Mouse (Mus musculus): ENCODE measurements at regions not wholly inside any gene's neighbourhood (a gene's known extent, or its start where the extent isn't known, plus 50 kb on each side); places are given as distances from the start of the nearest gene placed in this dataset.

DNA sequence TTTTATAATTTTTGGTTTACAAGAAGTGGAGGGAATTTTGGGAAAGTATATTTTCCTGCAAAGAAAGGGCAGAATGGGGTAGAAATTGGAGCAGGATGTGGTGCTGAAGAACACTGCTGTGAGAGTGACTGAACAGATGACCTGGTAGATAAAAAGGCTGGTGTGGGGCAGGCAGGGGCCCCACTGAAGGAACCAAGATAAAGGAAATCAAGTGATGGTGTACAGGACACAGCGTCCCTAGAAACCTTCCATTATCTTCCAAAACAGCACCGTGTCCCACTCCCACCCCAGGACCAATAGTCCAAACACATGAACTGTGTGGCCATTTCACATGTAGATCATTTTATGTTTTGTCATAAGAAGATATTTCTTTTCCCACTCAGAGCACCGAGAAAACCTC is 224.2 kb downstream of the Pmp22 start:
- Histone ChIP-seq H3K9ac (ENCODE audit: low read depth, low read length) (no peak overlapping the region), H3K9me3 (replicated peaks; ENCODE audit: control insufficient read depth, low read length) (no peaks in the 10 kb centered on the region), H3K4me2 (no peak overlapping the region), H3K36me3 (ENCODE audit: control insufficient read depth, insufficient read depth, low read length) (no peaks in the 10 kb centered on the region), H3K4me1 (ENCODE audit: control insufficient read depth, insufficient read depth, low read length) (0 out of 2 replicates have a peak, but pooled peaks cover 3% of the 10 kb centered on the region), H3K27ac (ENCODE audit: low read depth, low read length) (no peak overlapping the region), H3K4me3 (ENCODE audit: low read depth, low read length) (no peak overlapping the region), H3K27me3 (ENCODE audit: control insufficient read depth, insufficient read depth, low read length) (no peaks in the 10 kb centered on the region)
- ATAC-seq (replicated peaks; ENCODE audit: insufficient number of reproducible peaks, low FRiP score, low TSS enrichment), result no peak
- 37% methylated on average over 3 of the region's 3 CpGs for WGBS (ENCODE audit: insufficient replicate concordance)

DNA sequence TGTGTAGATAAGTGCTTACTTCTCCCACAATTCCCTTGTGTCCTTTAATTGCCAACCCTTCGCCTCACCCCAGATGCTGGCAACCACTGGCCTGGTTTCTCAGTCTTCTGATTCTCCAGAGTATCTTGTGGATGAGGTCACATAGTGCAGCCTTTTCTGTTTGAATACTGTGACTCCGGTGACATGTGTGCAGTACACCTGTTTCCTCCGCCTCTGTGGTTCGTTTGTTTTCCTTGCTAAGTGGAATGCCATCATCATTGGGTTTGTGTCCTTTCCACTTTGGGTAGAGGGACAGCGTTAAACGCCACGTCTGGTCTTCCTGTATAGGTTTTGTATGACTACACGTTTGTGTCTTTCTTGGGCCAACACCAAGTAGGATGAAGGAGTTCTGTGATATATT is 224.9 kb downstream of the Pmp22 start:
- WGBS (ENCODE audit: insufficient replicate concordance), result 82% methylated on average over 8 of the region's 8 CpGs
- no peak for ATAC-seq (replicated peaks; ENCODE audit: insufficient number of reproducible peaks, low FRiP score, low TSS enrichment)
- no peak overlapping the region for H3K4me2 ChIP-seq

DNA sequence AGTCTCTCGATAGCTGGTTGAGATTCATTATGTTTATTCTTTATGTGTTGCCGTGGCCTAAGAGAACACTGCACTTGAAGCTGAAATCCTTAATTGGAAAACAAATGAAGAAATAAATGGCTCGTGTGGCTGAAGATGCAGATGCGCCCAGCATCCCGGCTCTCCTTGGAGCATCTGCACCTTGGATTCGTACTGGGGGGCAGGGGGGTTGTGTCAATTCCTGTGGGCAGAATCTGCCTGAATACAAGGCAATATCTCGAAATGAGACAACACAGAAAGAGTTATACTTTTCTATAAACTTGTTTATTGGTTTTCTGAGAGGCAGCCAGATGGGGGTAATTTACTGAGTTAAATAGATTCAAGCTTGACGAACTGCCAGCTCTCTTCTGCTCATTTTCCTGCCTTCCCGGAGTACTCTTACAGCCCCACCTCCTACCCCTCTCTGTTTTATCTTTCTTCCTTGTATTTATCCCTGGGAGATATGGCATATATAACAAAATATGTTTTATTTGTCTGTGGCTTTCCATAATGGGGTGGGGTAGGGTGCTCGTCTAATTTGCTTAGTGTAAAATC is 229.1 kb downstream of the Pmp22 start:
- no peak overlapping the region for H3K9ac ChIP-seq (ENCODE audit: low read depth, low read length)
- 79% methylated on average over 10 of the region's 10 CpGs for WGBS (ENCODE audit: insufficient replicate concordance)
- no peak overlapping the region for H3K27ac ChIP-seq (ENCODE audit: low read depth, low read length)
- no peak overlapping the region for H3K4me2 ChIP-seq
- no peak overlapping the region for H3K4me3 ChIP-seq (ENCODE audit: low read depth, low read length)
- no peaks in the 10 kb centered on the region for H3K9me3 ChIP-seq (replicated peaks; ENCODE audit: control insufficient read depth, low read length)
- H3K4me1 ChIP-seq (ENCODE audit: control insufficient read depth, insufficient read depth, low read length), result no peaks in the 10 kb centered on the region
- no peak for ATAC-seq (replicated peaks; ENCODE audit: insufficient number of reproducible peaks, low FRiP score, low TSS enrichment)
- H3K27me3 ChIP-seq (ENCODE audit: control insufficient read depth, insufficient read depth, low read length), result no peaks in the 10 kb centered on the region
- H3K36me3 ChIP-seq (ENCODE audit: control insufficient read depth, insufficient read depth, low read length), result no peaks in the 10 kb centered on the region

More for the DNA sequence above, 224.9 kb downstream of the Pmp22 start:
- Histone ChIP-seq H3K4me1 (ENCODE audit: control insufficient read depth, insufficient read depth, low read length) (0 out of 2 replicates have a peak, but pooled peaks cover 3% of the 10 kb centered on the region), H3K36me3 (ENCODE audit: control insufficient read depth, insufficient read depth, low read length) (no peaks in the 10 kb centered on the region), H3K4me3 (ENCODE audit: low read depth, low read length) (no peak overlapping the region), H3K27me3 (ENCODE audit: control insufficient read depth, insufficient read depth, low read length) (no peaks in the 10 kb centered on the region), H3K27ac (ENCODE audit: low read depth, low read length) (no peak overlapping the region), H3K9ac (ENCODE audit: low read depth, low read length) (no peak overlapping the region), H3K9me3 (replicated peaks; ENCODE audit: control insufficient read depth, low read length) (no peaks in the 10 kb centered on the region)

DNA sequence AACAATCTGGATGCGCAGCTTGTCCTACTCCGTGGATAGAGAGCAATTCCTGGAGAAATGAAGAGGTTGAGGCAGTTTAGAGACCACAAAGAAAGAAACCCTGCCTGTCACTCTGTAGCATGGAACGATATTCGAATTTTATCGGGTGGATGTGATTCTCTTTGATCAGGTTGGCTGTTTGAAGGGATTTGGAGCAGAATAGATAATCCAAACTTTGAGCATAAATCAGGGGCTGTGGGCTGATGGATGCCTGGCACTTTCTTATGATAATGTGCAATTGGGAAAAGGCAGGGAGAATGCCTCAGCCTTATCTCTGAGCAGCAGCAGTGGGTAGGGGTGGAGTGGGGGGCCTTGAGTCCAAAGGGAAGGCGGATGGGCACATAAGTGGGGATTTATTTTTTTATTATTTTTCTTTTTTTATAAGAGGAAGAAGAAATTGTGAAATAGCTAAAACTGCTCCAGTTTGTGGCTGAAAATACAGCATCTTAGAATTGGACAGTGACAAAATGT is 239.0 kb downstream of the Pmp22 start:
- Histone ChIP-seq H3K9me3 (replicated peaks; ENCODE audit: control insufficient read depth, low read length) (no peaks in the 10 kb centered on the region), H3K9ac (ENCODE audit: low read depth, low read length) (no peak overlapping the region), H3K4me2 (no peak overlapping the region), H3K36me3 (ENCODE audit: control insufficient read depth, insufficient read depth, low read length) (no peaks in the 10 kb centered on the region), H3K27me3 (ENCODE audit: control insufficient read depth, insufficient read depth, low read length) (no peaks in the 10 kb centered on the region), H3K4me1 (ENCODE audit: control insufficient read depth, insufficient read depth, low read length) (no peaks in the 10 kb centered on the region), H3K27ac (ENCODE audit: low read depth, low read length) (no peak overlapping the region), H3K4me3 (ENCODE audit: low read depth, low read length) (no peak overlapping the region)
- ATAC-seq (replicated peaks; ENCODE audit: insufficient number of reproducible peaks, low FRiP score, low TSS enrichment), result no peak
- WGBS (ENCODE audit: insufficient replicate concordance), result 74% methylated on average over 6 of the region's 6 CpGs

DNA sequence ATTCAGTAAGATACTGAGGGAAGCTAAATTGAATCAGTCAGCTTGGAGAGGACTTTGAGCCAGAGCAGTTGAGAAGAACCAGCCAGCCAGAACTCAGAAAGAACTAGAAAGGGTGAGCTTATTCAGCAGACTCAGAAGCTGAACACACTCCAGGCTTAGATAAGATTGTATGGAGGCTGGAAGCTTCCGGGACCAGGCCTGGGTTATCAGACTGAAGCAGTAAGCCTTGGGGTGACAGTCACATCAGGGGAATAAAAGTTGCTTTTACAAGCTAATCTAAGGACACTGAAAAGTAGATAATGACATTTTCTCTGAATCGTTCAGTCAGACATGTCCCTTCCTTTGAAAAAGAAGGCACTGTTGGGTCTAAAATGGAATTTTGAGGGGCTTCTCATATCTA is 240.7 kb downstream of the Pmp22 start:
- no peak overlapping the region for H3K27ac ChIP-seq (ENCODE audit: low read depth, low read length)
- no peaks in the 10 kb centered on the region for H3K4me1 ChIP-seq (ENCODE audit: control insufficient read depth, insufficient read depth, low read length)
- H3K27me3 ChIP-seq (ENCODE audit: control insufficient read depth, insufficient read depth, low read length), result no peaks in the 10 kb centered on the region
- no peak overlapping the region for H3K4me3 ChIP-seq (ENCODE audit: low read depth, low read length)
- no peak overlapping the region for H3K9ac ChIP-seq (ENCODE audit: low read depth, low read length)
- 32% methylated on average over 2 of the region's 2 CpGs for WGBS (ENCODE audit: insufficient replicate concordance)
- no peak for ATAC-seq (replicated peaks; ENCODE audit: insufficient number of reproducible peaks, low FRiP score, low TSS enrichment)
- no peaks in the 10 kb centered on the region for H3K9me3 ChIP-seq (replicated peaks; ENCODE audit: control insufficient read depth, low read length)
- no peak overlapping the region for H3K4me2 ChIP-seq
- no peaks in the 10 kb centered on the region for H3K36me3 ChIP-seq (ENCODE audit: control insufficient read depth, insufficient read depth, low read length)

DNA sequence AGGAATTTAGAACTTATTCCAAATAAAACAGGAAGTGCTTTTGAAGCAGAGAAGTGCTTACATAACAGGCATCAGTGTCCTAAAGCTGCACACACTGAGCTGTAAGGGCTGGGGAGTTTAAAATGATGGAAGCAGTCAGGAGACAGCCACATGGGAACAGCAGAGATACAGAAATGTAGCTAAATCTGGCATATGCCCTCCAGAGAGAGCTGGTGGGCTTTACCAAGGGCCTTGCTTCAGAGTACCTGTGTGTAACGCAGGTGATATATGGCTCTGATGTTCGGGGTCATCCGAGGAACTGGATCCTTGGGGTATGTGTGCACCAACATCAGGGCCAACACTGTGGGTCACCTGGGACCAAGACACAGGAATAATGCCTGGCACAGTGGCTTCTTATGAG is 247.5 kb downstream of the Pmp22 start:
- no peak overlapping the region for H3K4me3 ChIP-seq (ENCODE audit: low read depth, low read length)
- no peaks in the 10 kb centered on the region for H3K27me3 ChIP-seq (ENCODE audit: control insufficient read depth, insufficient read depth, low read length)
- WGBS (ENCODE audit: insufficient replicate concordance), result 86% methylated on average over 3 of the region's 3 CpGs
- H3K9me3 ChIP-seq (replicated peaks; ENCODE audit: control insufficient read depth, low read length), result no peaks in the 10 kb centered on the region
- no peaks in the 10 kb centered on the region for H3K36me3 ChIP-seq (ENCODE audit: control insufficient read depth, insufficient read depth, low read length)
- no peak overlapping the region for H3K27ac ChIP-seq (ENCODE audit: low read depth, low read length)
- H3K4me1 ChIP-seq (ENCODE audit: control insufficient read depth, insufficient read depth, low read length), result 0 out of 2 replicates have a peak, but pooled peaks cover 7% of the 10 kb centered on the region
- no peak overlapping the region for H3K4me2 ChIP-seq
- ATAC-seq (replicated peaks; ENCODE audit: insufficient number of reproducible peaks, low FRiP score, low TSS enrichment), result no peak
- no peak overlapping the region for H3K9ac ChIP-seq (ENCODE audit: low read depth, low read length)

DNA sequence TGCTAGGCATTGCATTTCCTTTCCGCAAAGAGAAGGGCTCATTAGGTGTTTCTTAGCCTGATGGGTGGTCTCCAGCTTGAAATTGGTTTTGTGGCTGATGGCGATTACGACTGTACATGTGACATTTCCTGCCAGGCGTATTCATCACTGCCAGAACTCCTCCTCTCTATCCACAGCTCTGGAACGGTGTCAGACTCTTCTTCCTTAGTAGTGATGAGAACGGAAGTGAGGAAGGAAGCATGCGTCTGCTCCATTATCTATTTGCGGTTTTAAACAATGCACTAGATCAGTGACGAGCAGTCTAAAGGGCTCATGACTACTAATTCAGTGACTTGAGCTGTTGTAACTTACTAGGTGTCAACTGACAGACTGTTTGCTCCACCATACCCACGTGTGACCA is 248.2 kb downstream of the Pmp22 start:
- Histone ChIP-seq H3K27ac (ENCODE audit: low read depth, low read length) (no peak overlapping the region), H3K9ac (ENCODE audit: low read depth, low read length) (no peak overlapping the region), H3K27me3 (ENCODE audit: control insufficient read depth, insufficient read depth, low read length) (no peaks in the 10 kb centered on the region), H3K4me3 (ENCODE audit: low read depth, low read length) (no peak overlapping the region), H3K4me1 (ENCODE audit: control insufficient read depth, insufficient read depth, low read length) (0 out of 2 replicates have a peak, but pooled peaks cover 7% of the 10 kb centered on the region), H3K36me3 (ENCODE audit: control insufficient read depth, insufficient read depth, low read length) (no peaks in the 10 kb centered on the region), H3K4me2 (no peak overlapping the region), H3K9me3 (replicated peaks; ENCODE audit: control insufficient read depth, low read length) (no peaks in the 10 kb centered on the region)
- ATAC-seq (replicated peaks; ENCODE audit: insufficient number of reproducible peaks, low FRiP score, low TSS enrichment), result no peak
- WGBS (ENCODE audit: insufficient replicate concordance), result 54% methylated on average over 10 of the region's 10 CpGs

DNA sequence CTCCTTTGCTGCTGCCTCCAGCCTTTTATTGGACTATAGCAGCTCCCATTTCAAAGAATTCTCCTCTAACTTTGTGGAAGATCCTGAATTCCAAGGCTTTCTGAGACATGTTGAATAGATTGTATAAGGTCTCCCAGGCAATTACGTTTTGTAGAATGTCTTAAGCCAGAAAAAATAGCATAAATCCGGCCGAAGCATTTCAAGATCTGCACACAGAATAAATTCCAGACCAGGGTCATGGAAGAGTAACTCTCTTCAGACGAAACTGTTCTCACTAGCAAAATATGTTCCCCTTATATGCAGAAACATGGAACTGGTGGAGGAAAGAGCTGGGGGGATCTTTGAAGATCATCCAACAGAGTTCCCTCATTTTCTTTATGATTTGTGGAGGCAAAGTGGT is 259.5 kb downstream of the Pmp22 start:
- Histone ChIP-seq H3K27ac (ENCODE audit: low read depth, low read length) (no peak overlapping the region), H3K27me3 (ENCODE audit: control insufficient read depth, insufficient read depth, low read length) (no peaks in the 10 kb centered on the region), H3K36me3 (ENCODE audit: control insufficient read depth, insufficient read depth, low read length) (no peaks in the 10 kb centered on the region), H3K4me3 (ENCODE audit: low read depth, low read length) (no peak overlapping the region), H3K9me3 (replicated peaks; ENCODE audit: control insufficient read depth, low read length) (no peaks in the 10 kb centered on the region), H3K4me1 (ENCODE audit: control insufficient read depth, insufficient read depth, low read length) (no peaks in the 10 kb centered on the region), H3K9ac (ENCODE audit: low read depth, low read length) (no peak overlapping the region), H3K4me2 (no peak overlapping the region)
- no peak for ATAC-seq (replicated peaks; ENCODE audit: insufficient number of reproducible peaks, low FRiP score, low TSS enrichment)
- WGBS (ENCODE audit: insufficient replicate concordance), result 85% methylated on average over 4 of the region's 4 CpGs

DNA sequence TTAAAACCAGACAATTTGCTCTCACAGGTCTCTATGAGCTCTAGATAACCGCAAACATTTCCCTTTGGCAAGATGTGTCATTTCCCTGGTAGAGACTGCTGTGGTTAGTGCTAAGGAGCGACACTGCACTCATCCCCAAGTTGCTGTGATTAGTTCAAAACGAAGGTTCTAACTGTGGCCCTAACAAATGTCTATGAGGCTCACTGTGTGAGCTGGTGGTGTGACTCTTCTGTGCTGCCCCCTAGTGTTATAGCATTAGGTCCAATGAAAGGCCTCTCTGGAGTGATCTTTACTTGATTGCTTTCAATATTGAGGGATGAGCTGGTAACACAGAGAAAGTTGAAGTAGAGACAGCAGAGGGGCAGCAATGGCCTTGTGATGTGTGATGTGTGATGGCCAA is 262.7 kb downstream of the Pmp22 start:
- H3K9me3 ChIP-seq (replicated peaks; ENCODE audit: control insufficient read depth, low read length), result no peaks in the 10 kb centered on the region
- H3K27me3 ChIP-seq (ENCODE audit: control insufficient read depth, insufficient read depth, low read length), result no peaks in the 10 kb centered on the region
- no peaks in the 10 kb centered on the region for H3K36me3 ChIP-seq (ENCODE audit: control insufficient read depth, insufficient read depth, low read length)
- no peaks in the 10 kb centered on the region for H3K4me1 ChIP-seq (ENCODE audit: control insufficient read depth, insufficient read depth, low read length)
- no peak overlapping the region for H3K27ac ChIP-seq (ENCODE audit: low read depth, low read length)
- 48% methylated on average over 3 of the region's 3 CpGs for WGBS (ENCODE audit: insufficient replicate concordance)
- H3K4me2 ChIP-seq, result no peak overlapping the region
- H3K9ac ChIP-seq (ENCODE audit: low read depth, low read length), result no peak overlapping the region
- no peak overlapping the region for H3K4me3 ChIP-seq (ENCODE audit: low read depth, low read length)
- no peak for ATAC-seq (replicated peaks; ENCODE audit: insufficient number of reproducible peaks, low FRiP score, low TSS enrichment)

All from heart, embryonic 11.5 days (tissue).